ENCODE assay signal across 10 mouse cellular contexts in the genomic region with DNA sequence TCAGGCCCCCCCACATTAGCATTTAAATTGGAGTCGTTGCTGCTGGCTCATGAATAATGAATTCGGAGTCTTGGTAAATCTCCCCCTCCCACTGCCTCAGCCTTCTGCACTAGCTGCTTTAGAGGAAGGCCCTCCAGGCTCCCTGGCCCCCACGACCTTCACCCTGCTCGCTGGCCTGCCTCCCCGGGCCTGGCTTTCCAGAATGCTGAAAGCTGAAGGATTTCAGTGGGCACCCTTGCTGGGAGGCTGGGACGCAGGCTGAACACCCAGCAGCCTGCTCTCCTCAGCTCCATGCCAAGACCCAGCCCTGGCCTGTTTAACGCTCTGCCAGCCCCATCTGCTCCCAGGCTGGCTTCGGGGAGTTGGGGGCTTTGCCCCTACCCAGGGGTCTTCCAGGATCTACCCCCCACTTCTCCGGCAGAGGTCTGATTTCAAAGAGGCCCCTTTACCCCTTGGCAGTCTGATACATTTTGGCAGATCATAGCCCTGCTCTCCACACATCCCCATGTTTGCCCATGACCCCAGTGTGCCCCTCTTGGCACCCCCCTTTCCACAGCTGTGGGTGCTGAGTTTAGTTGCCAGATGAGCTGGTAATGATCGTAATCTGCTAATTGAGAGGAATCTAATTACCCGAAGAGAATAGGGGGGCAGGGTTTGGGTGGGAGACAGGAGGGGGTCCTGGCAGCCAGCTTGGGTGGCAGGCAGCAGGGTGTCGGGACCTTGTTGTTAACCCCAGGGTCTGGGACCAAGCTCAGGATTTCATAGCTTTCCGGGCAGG. TPM values are rescaled to one million over a fixed set of nuclear protein-coding genes. Genes with fewer than 3 reads are reported as not detected.
DNase-seq lines count a peak whose midpoint lies in the region; ATAC-seq and TF ChIP-seq lines count a peak whose summit lies in the region.
"Had no signal": no experiment of that assay in that cellular context is flagged by ENCODE, and none has a peak within 500 bp of the region (broad histone marks: within the 10 kb centered on the region; RNA-seq: fewer than 3 reads in every experiment).

No protein-coding gene starts in this region.

- H3K4me2 ChIP-seq in forebrain, embryonic 16.5 days (ENCODE audit: low read length): no peak overlapping the region
- peak overlapping the region; percentile 70 for H3K4me2 ChIP-seq in midbrain, embryonic 14.5 days (ENCODE audit: low read length)
- no peak overlapping the region for H3K4me2 ChIP-seq in stomach, postnatal 0 days (replicated peaks; ENCODE audit: low read depth)

- H3K9ac ChIP-seq in forebrain, embryonic 16.5 days (replicated peaks; ENCODE audit: low read depth, low read length): no peak overlapping the region
- peak overlapping the region; percentile 36; the same call in 1 of the 2 replicates for H3K9ac ChIP-seq in midbrain, embryonic 14.5 days (replicated peaks; ENCODE audit: low read length)
- H3K9ac ChIP-seq in stomach, postnatal 0 days (ENCODE audit: low read length): no peak overlapping the region

- 9% methylated on average over 13 of the region's 13 CpGs for WGBS in forebrain, embryonic 16.5 days
- 12% methylated on average over 13 of the region's 13 CpGs for WGBS in midbrain, embryonic 14.5 days
- WGBS in stomach, postnatal 0 days: 54% methylated on average over 13 of the region's 13 CpGs

- H3K4me1 ChIP-seq in forebrain, embryonic 16.5 days (replicated peaks; ENCODE audit: control insufficient read depth, insufficient read depth, low read length): peaks cover 62% of the 10 kb centered on the region
- peaks cover 64% of the 10 kb centered on the region for H3K4me1 ChIP-seq in midbrain, embryonic 14.5 days (ENCODE audit: control insufficient read depth, insufficient read depth, low read length)
- 0 out of 2 replicates have a peak, but pooled peaks cover 5% of the 10 kb centered on the region for H3K4me1 ChIP-seq in stomach, postnatal 0 days (replicated peaks; ENCODE audit: control insufficient read depth, insufficient read depth)

- H3K27ac ChIP-seq in forebrain, embryonic 16.5 days (ENCODE audit: low read length): peak overlapping the region; percentile 67
- peak overlapping the region; percentile 90 for H3K27ac ChIP-seq in midbrain, embryonic 14.5 days (replicated peaks; ENCODE audit: low read depth, low read length)
- no peak overlapping the region for H3K27ac ChIP-seq in stomach, postnatal 0 days (replicated peaks)

- no peak for TF ChIP-seq CTCF in stomach, postnatal 0 days (IDR thresholded peaks at IDR 0.05; ENCODE audit: low read depth)

- H3K9me3 ChIP-seq in forebrain, embryonic 16.5 days (ENCODE audit: control insufficient read depth, low read length): no peaks in the 10 kb centered on the region
- H3K9me3 ChIP-seq in midbrain, embryonic 14.5 days (ENCODE audit: control insufficient read depth, low read length): no peaks in the 10 kb centered on the region
- no peaks in the 10 kb centered on the region for H3K9me3 ChIP-seq in stomach, postnatal 0 days (ENCODE audit: control insufficient read depth, low read length)

- peaks cover 2% of the 10 kb centered on the region; the same call in 1 of the 2 replicates for H3K36me3 ChIP-seq in forebrain, embryonic 16.5 days (ENCODE audit: control insufficient read depth, insufficient read depth)
- H3K36me3 ChIP-seq in midbrain, embryonic 14.5 days (ENCODE audit: control insufficient read depth, insufficient read depth, low read length): no peaks in the 10 kb centered on the region
- H3K36me3 ChIP-seq in stomach, postnatal 0 days (ENCODE audit: control insufficient read depth, insufficient read depth, low read length): peaks cover 13% of the 10 kb centered on the region

- H3K4me3 ChIP-seq in forebrain, embryonic 16.5 days (replicated peaks; ENCODE audit: low read length): no peak overlapping the region
- H3K4me3 ChIP-seq in midbrain, embryonic 14.5 days (replicated peaks; ENCODE audit: low read depth, low read length): no peak overlapping the region
- H3K4me3 ChIP-seq in stomach, postnatal 0 days (ENCODE audit: low read depth, low read length): no peak overlapping the region

- DNase-seq in embryo, embryonic 10.5 days (ENCODE audit: low spot score): peak; percentile 30
- no peak for DNase-seq in embryo, embryonic 9.5 days (ENCODE audit: extremely low spot score)
- peak; percentile 78 for DNase-seq in cerebellum, adult 8-10 months
- DNase-seq in midbrain, embryonic 14.5 days: peak; percentile 74
- DNase-seq in adipocyte (ENCODE audit: low spot score): no peak
- no peak for DNase-seq in frontal cortex, postnatal 25 days (ENCODE audit: low spot score in 2 of 2)
- DNase-seq in stomach, postnatal 0 days (ENCODE audit: low spot score): no peak
- DNase-seq: layer of hippocampus, adult 9-11 months; lung, adult 2 months had no signal

- ATAC-seq in forebrain, embryonic 16.5 days: peak; percentile 55
- ATAC-seq in midbrain, embryonic 14.5 days (ENCODE audit: low FRiP score, low TSS enrichment): peak; percentile 29; the same call in 1 of the 2 replicates
- no peak for ATAC-seq in stomach, postnatal 0 days (ENCODE audit: low FRiP score, low TSS enrichment)

- no peaks in the 10 kb centered on the region for H3K27me3 ChIP-seq in forebrain, embryonic 16.5 days (replicated peaks; ENCODE audit: control insufficient read depth, insufficient read depth, low read length)
- no peaks in the 10 kb centered on the region for H3K27me3 ChIP-seq in midbrain, embryonic 14.5 days (ENCODE audit: control insufficient read depth, insufficient read depth, low read length)
- H3K27me3 ChIP-seq in stomach, postnatal 0 days (ENCODE audit: control insufficient read depth, insufficient read depth, low read length): peaks cover 2% of the 10 kb centered on the region; the same call in 1 of the 2 replicates

- TF ChIP-seq EP300 in stomach, postnatal 0 days (optimal IDR thresholded peaks at IDR 0.05): no peak

RNA-seq across cellular contexts. Expression of a gene that starts 6.8 kb away (rescaled TPM):
- 4.0 and 7.2 TPM in 2 replicates for polyA plus RNA-seq in forebrain, embryonic 16.5 days (2015; fragmentation: Nextera tagmentation; extraction: Ambion mirVana)
- 16.6 and 34.3 TPM in 2 replicates for polyA plus RNA-seq in midbrain, embryonic 14.5 days (2014; fragmentation: Nextera tagmentation; extraction: Ambion mirVana)
- 0.55 and 0.63 TPM in 2 replicates for polyA plus RNA-seq in stomach, postnatal 0 days (2015; fragmentation: Nextera tagmentation; extraction: Ambion mirVana)
- polyA plus RNA-seq: lung, adult 2 months had no signal

RNA-seq across cellular contexts. Expression of a gene that starts 7.7 kb away (rescaled TPM):
- 86.4 and 93.1 TPM in 2 replicates for polyA plus RNA-seq in forebrain, embryonic 16.5 days (2015; fragmentation: Nextera tagmentation; extraction: Ambion mirVana)
- polyA plus RNA-seq in midbrain, embryonic 14.5 days (2014; fragmentation: Nextera tagmentation; extraction: Ambion mirVana): 75.7 and 75.9 TPM in 2 replicates
- polyA plus RNA-seq in stomach, postnatal 0 days (2015; fragmentation: Nextera tagmentation; extraction: Ambion mirVana): 85.2 and 98.6 TPM in 2 replicates

RNA-seq across cellular contexts. Expression of a gene that starts 35.7 kb away (rescaled TPM):
- 28.1 and 29.2 TPM in 2 replicates for polyA plus RNA-seq in forebrain, embryonic 16.5 days (2015; fragmentation: Nextera tagmentation; extraction: Ambion mirVana)
- polyA plus RNA-seq in midbrain, embryonic 14.5 days (2014; fragmentation: Nextera tagmentation; extraction: Ambion mirVana): 39.7 and 44.2 TPM in 2 replicates
- polyA plus RNA-seq in stomach, postnatal 0 days (2015; fragmentation: Nextera tagmentation; extraction: Ambion mirVana): 24.6 and 25.2 TPM in 2 replicates

RNA-seq across cellular contexts. Expression of a gene that starts 35.9 kb away (rescaled TPM):
- 59.8 and 60.5 TPM in 2 replicates for polyA plus RNA-seq in forebrain, embryonic 16.5 days (2015; fragmentation: Nextera tagmentation; extraction: Ambion mirVana)
- polyA plus RNA-seq in midbrain, embryonic 14.5 days (2014; fragmentation: Nextera tagmentation; extraction: Ambion mirVana): 42.9 and 55.9 TPM in 2 replicates
- 1.4 and 1.7 TPM in 2 replicates for polyA plus RNA-seq in stomach, postnatal 0 days (2015; fragmentation: Nextera tagmentation; extraction: Ambion mirVana)

Comparison
In these comparisons a context has a peak if more than half of its experiments do, and no peak if none do; other contexts are left out.
1. DNase-seq: peak in embryo, embryonic 10.5 days (single experiment), cerebellum, adult 8-10 months (single experiment) and midbrain, embryonic 14.5 days (single experiment); none in embryo, embryonic 9.5 days (single experiment), adipocyte (single experiment), frontal cortex, postnatal 25 days (0 of 2) and stomach, postnatal 0 days (single experiment).